Mouse (Mus musculus) ZHBTc4 (cell line): ENCODE results near the gene Fchsd2.

Experiments
- DNase-seq: peaks from one replicate; pipeline ENCODE4 v3.0.0-alpha.2; 2011; ENCODE audit warnings: low read depth, low spot score

The Fchsd2 gene

DNA sequence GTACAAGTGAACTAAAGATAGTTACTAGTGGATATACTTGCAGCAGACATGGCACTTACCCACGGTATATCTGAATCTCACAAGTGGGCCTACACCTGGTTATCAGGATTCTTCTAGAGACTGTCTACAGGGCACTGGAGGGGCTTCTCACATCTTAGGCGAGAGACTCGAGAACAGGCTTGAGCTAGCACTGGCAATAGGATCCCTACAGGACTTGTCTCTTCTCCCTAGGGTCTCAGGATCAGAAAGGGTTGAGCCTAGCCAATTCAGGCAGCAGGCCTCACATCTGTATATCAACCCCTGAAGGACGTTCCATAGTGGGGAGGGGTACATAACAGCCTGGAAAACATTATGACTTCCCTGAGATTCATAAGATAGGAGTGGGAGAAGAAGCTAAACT lies 194.2 kb downstream of the Fchsd2 start:
- no peak for DNase-seq

DNA sequence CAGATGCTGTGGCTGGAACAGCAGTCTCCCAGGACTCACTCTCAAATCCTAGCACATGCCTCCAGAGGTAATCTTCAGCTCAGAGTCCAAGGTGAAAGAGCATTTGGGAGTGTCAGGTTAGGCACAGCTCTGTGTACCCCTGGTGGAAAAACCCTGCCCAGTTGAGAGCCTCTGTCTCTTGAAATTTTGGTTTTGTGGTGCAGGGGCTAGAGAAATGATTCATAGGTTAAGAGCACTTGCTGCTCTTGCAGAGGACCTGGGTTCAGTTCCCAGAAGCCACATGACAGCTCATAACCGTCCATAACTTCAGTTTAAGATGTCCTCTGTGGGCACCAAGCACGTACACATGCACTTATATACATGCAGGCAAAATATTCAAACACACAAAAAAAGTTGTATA lies 195.2 kb downstream of the Fchsd2 start:
- DNase-seq, result no peak

DNA sequence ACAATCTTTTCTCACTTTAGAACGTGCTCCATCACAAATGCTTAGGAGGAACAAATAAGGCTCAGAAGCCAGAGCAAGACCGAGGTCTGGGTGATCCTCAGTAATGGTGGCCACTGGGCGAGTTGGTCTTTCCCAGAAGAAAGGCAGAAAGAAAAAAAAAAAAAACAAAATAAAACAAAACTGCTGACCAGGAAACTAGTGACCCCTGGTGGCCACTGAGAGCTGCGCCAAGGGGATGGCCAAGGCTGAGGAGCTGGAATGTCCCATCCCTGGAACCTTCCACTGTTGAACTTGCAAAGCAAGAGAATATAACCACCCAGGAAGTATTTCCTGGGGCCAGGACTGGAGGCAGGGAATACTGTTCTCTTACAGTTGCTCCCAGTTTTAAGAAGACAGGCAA lies 195.8 kb downstream of the Fchsd2 start:
- DNase-seq, result peak; percentile 52

DNA sequence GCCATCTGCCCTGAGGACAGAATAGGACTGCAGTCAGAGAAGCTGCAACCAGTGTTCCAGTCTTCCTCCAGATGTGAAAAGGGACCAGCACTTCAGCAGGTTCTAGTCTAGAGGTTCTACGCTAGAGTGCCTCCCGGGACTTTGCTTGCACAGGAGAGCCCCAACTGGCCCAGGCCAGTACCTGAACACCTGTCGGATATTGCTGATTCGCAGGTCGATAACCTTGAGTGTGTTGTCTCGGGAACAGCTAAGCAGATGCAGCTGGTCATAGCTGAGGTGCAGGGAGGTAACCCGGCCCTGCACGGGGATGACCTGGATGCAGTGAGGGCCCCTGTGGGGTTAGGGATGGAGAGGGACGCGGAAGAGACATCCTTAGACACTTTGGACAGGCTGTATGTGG lies 197.7 kb downstream of the Fchsd2 start:
- no peak for DNase-seq

DNA sequence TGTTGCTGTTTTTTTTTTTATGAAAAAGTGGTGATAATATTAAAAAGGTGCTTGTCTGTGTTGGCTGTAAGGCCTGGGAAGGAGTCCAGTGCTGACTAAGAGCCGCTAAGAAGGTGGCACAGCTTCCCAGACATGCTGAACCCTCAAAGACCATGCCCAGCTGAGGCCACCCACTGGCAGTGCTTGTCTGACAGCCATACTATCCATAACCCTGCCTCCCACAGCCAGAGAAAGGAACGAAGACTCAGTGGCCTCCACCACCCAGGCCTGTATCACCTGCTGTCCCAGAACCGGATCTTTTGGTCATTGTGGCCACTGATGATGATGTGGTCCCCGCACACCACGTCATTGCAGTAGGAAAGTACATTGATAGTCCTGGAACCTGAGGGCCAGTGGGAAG lies 198.5 kb downstream of the Fchsd2 start:
- no peak for DNase-seq

DNA sequence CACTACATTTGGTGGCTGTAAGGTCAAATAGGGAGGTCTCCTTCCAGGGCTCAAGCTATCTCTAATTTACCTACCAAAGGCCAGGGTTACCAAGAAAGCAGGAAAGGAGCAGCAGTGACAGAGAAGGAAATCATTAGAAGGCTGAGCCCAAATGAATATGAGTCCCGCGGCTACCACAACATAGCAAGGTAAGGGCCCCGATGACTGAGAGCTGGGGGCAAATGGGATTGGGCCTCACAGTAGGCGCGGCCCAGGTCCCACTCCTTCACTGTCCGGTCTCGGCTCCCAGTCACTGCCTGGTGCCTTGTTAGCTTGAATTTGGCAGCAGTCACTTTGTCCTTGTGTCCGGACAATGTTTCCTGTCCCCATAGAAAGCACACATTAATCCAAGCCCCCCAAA lies 199.0 kb downstream of the Fchsd2 start:
- DNase-seq, result no peak

DNA sequence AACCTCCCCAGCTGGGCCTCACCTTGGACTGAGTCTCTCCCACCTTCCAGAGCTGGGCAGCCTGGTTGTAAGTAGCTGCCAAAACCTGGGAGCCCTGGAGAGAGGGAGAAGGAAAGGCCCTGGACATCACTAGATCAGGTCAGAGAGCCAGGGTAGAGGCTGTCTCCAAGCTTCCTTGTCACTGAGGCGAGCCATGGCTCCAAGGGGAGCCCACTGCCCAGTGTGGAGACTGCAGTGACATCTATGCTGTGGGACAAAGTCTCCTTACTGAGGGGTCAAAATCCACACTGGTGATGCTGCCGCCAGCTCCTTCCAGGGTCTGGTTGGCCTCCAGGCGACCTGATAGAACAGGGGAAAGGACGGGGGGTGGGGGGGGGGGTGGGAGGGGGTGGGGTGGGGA lies 199.4 kb downstream of the Fchsd2 start:
- no peak for DNase-seq

DNA sequence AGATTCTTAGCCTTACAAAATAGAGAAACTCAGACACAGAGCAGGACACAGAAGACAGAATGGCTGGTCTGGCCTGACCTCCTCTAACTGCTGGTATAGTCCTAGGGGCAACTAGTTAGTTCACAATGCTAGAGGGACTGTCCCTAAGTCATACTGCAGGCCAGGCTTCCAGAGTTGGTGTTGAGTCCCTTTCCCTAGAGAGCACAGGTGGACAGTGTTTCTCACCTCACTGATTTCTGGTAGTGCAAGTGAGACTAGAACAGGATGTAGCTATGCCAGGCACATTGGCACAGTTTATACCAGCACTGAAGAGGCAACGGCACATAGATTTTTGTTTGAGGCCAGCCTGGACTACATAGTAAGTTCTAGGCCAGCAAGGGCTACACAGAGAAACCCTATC lies 200.0 kb downstream of the Fchsd2 start:
- no peak for DNase-seq

DNA sequence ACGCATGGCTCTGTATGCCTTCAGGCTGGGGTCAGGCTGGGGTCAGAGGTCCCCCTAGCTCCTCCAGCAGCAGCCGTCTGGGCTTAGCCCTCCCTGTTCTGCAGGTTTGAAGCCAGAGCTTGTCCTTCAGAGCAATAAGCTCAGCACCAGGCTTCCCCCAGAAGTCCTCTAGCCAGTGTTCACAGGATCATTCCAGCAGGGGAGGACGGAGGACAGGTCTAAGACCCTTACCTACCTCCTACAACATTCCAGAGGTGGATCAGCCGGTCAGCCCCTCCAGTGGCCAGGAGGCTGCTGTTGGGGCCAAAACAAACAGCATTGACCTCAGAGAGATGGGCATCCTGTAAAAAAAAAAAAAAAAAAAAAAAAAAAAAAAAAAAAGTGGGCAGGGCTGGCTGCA lies 200.5 kb downstream of the Fchsd2 start:
- no peak for DNase-seq

DNA sequence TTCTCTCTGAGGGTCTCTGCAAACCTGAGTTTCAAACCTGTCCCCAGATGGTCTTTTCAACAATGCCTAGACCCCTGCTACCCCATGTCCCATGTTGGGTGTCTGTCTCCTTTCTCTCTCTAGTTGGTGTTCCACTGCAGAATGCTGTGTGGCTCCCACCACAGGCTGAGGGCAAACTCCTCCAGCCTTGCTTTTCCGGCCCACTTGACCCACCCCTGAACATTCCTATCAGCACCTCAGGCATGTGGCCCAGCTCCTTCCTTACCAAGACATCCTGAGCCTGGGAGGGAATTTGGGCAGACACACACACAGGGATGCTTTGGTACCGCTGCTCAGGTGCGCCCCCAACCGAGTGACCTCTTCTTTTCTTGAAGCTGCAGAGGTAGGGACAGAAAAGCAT lies 200.9 kb downstream of the Fchsd2 start:
- no peak for DNase-seq

DNA sequence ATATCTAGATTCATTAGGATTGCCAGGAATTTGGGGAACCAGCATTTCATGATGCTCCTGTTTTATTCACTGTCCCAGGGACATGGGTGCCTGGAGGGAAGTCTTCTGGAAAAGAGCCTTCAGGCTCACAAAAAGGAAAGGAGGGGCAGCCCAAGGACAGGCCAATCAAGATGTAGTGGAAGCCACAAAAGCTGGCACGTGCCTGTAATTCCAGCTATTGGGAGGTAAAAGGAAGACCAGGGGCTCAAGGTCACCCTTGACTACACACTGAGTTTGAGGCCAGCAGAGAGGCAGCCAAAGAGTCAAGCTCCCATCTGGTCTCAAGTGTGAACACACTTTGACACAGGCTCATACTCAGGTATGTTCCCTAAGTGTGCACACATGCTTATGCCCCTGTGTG lies 202.8 kb downstream of the Fchsd2 start:
- peak; percentile 83 for DNase-seq

DNA sequence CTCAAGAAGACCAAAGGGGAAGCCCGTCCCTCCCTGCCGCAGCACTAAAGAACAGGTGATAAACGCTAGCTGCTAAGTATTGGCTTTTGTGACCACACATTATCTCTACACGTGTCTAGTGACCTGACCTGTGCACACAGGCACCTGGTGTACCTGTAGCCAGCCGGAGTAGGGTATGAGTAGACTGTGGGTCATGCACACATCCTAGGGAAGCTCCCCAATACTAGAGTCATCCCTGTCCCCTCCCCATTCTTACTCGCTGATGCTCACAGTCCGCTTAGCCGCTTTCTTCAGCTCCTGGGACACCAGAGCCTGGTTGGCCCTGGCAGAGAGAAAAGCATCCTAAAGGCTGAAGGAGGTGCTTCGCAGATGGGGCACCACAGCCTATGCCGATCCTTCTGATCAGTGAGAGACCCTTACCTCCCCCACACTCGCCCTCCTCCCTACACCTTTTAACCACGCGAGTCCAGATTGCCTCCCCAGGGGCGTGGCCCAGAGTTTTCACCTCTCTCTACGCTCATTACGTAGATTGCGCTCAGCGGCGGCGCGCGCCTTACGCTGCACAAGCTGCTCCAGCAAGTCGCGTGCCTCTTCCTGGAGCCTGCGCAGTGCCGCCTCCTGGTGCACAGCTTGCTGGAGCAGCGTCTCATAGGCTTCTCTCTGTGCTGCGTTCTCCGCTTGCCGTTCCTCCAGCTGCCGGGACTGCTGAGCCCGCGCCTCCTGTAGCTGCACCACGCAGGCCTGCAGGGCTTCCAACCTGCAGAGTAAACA lies 203.8 kb downstream of the Fchsd2 start:
- DNase-seq, result peak; percentile 90

DNA sequence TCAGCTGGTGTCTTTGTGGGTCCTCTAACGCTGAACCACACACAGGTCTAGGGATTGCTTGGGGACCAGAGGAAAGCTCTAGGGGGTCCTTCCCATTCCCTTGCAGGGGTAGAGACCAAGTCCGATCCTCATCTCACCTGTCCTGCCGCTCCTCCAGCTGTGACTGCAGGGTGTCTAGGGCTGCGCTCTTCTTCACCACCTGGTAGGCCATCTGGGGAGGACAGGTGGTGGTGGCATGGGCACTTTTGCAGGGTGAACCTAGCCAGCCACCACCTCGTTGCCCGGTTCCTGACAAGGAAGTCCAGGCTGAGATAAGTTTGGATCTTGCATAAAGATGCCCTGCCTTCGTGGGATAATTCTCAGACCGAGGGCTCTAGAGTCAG lies 204.4 kb downstream of the Fchsd2 start:
- DNase-seq, result no peak

DNA sequence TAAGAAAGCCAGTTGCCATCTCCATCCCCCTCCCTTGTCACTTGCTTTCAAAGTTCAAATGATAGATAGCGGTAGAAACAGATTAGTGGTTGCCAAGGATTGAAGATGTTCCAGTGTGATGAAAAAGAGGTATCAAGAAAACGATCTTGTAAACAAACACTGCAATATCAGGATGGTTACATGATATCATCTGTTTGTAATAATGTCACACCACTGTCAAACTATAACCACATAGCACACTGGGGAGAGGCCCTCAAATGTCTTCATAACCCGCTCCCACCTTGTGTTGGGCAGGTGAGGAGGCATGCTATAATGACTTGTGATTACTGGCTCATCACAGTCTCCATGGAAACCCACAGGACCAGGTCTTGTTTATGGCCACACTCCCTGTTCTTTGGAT lies 205.7 kb downstream of the Fchsd2 start:
- DNase-seq, result no peak

DNA sequence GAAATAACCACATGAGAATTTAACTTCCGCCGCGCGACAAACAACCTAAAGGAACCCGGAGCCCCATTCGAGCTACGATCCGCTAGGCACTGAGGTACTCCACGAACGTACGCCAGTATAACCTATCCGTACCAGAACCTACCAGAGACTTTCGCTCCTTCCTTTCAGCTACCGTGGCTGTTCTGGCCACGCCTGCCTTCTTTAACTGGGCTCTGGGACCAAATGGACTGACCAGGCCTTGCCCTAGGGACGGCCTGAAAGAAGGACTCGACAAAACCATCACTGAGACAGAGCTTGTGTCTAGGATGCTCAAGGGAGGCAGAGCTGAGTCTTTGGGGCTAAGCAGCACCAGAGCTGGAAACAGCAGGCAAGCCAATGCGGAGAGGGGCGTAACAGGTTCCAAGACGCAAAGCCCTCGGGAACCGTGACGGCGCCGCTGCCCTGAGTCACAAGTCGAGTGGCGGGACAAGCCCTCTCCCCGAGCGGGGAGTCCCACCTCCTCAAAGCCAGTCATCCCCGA lies 208.8 kb downstream of the Fchsd2 start:
- no peak for DNase-seq

DNA sequence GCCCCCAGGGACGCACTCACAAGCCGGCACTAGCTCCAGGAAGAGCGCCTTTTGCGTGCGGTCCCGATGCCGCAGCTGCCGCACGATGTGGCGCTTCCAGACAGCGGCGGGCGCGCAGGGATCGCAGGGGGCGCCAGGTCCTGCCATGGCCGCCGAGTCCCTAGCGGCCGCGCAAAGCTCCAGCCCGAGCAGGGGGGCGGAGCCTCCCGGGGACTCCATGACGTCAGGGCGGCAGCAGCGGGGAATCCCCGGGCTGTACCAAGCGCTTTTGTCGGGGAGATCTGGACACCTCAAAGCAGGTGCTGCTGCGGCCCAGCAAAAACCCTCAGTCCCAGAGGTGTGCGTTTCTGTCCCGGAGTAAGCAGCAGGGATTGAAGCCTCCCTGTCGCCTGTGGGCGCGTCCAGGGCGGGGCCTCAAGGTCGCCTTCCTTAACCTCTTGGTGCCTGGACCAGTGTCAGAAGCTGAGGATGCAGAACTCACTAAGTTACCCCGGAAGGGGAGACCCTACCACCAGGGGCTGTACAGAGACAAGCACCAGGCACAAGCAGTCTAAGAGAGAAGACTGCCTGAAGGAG lies 209.3 kb downstream of the Fchsd2 start, which contains the start of gene Atg16l2:
Atg16l2 (minus strand) TSS at position 371 of the 576 bp plus-strand sequence.
- DNase-seq, result peak; percentile 96

DNA sequence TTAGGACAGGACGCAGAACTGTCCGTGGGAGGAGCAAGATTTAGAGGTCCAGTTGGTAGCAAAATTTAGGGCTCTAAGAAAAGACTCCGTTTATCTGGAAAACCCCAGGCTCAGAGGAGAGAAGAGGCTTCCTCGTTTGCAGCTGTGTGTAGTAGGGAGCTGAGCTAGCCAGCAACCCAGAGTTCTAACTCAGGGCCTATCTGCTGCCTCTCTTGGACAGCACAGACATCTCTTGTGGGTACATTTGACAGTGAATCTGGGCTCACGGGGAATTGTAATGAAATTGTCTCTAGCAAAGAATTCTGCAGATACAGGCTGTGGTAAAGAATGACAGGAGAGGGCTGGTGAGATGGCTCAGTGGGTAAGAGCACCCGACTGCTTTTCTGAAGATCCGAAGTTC lies 210.0 kb downstream of the Fchsd2 start:
- no peak for DNase-seq

DNA sequence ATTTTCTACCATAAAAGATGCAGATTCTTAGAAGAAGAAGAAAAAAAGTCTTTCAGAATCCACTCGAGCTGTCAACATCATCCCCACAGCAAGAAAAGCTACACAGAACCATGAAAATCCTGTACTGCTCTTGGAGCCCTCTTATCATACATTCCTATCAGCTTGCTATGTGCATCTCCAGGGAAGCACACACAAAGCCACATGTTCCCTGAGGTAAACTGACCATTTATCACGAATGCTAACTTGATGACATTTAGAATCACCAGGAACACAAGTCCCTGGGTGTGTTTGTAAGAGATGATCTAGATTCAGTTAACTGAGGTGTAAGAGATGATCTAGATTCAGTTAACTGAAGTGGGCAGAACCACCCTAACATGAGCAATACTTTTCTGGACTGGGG lies 214.2 kb downstream of the Fchsd2 start:
- DNase-seq, result no peak

DNA sequence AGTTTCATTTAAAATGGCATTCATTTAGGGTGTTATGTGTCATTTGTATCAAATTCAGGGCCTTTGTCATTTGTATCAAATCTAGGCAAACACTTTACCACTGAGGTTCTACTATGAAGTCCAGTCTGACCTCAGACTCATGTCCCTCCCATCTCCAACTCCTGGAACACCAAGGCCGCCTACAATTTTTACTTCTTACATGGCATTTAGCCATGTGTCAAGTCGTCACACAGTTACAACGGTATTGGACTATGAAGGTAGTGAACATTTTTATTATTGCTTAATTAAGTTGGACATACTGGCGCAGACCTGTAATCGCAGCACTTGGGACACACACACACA lies 217.3 kb downstream of the Fchsd2 start:
- DNase-seq, result no peak

DNA sequence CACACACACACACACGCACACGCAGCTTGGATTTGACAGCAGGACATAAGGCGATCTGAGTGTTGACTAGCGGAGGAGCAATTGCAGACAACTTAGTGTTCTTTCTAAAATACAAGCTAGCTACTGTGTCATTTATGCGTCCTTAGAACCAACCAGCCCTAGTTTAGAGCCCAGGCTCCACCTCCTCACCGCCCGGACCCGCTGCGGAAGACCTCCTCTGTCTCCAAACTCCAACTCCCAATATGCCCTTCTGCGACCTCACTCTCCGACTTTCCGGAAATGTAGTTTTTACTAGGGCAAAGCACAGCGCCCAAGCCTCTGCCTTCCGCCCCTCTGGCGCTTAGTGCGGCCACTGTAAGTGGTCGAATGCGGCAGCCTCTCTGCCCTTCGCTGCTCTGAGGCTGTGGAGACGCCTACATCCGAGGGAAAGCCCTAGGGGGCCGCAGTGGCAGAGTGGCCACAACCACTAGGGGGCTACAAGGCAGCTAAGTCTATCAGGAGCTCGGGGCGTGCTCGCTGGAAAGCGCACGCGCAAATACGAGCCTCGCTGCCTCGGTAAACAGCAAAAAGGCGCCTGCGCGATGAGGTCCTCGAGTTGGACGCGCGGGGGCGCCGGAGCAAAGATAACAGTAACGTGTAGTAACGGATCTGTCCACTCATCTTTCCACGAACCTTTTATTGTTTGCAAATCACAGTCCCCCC lies 217.8 kb downstream of the Fchsd2 start:
- DNase-seq, result peak; percentile 100

DNA sequence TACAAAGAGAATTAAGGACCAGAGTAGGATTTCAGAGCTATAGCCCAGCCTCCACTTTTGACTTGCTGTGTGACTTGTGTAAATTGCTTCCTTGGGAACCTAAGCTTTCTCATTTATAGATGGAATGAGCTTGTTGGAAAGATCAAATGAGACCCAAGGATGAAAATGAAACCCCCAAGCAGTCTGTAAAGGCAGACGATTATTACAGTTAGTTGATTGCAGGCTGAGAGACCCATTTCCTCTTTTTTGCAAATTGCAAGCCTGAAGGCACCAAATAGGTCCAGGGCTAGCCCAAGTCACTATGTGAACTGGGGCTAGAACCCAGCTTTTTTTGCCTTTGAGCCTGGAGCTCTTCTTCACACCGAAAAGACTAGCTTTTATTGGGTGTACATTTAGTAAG lies 218.4 kb downstream of the Fchsd2 start:
- no peak for DNase-seq

DNA sequence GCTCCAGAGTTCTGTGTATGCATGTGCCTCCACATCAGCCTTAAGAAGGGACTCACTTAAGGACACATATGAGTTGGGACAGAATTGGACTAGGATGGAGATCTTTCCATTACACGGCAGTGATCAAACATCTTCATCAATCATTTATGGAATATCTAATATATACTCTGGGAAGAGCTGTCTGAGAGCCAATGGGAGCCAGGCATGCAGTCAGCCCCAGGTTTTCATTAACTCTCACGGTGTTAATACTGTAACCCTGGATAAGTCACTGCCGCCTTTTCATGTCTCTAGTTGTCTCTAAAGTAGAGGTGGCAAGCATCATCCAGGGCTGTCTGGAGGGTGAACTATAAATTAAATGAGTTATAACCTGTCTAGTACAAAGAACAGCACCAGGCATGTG lies 220.4 kb downstream of the Fchsd2 start:
- no peak for DNase-seq

DNA sequence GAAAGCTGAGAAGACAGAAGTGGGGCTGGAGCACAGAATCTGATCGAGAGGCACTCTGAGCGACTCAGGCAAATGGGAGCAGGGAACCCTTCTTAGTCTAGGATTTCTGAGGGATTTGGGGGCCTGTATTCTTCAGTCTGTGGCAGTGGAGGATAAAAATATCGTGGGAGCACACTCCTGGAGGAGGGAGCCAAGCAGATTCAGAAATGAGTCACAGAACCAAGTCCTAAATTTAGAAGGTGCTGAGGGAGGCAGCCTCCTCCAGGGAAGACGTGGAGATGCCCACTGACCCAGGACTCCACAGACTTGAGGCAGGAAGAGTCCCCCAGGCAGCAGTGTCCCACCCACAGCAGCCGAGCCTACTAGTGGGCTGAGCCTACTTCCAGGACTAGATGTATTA lies 221.7 kb downstream of the Fchsd2 start:
- DNase-seq, result no peak
